Mouse (Mus musculus): ENCODE measurements around the gene Rrnad1. TPM values are rescaled to one million over a fixed set of nuclear protein-coding genes. Genes with fewer than 3 reads are reported as not detected.

Rrnad1 gene
- total RNA-seq, 2 experiments from 2014 or later = 12.4 to 16.3 TPM

GRCm38 (mm10) chr3:87884708-87885251 lies 45.7 kb downstream of the Rrnad1 start:
- peak; percentile 59 for DNase-seq

GRCm38 (mm10) chr3:87884291-87884690 lies 46.2 kb downstream of the Rrnad1 start:
- no peak for DNase-seq

GRCm38 (mm10) chr3:87877730-87878129 lies 52.8 kb downstream of the Rrnad1 start:
- peak; percentile 26 for DNase-seq

Other genes with a start within 250 kb of the Rrnad1 start
- under 1 TPM; 0.24 to 0.58 TPM for gene Lrrc71, start 182.1 kb downstream of the Rrnad1 start, total RNA-seq (2021)
- gene Ntrk1, start 135.6 kb downstream of the Rrnad1 start, total RNA-seq (2021) = 10 to 100 TPM; 11.6 to 23.6 TPM
- gene Insrr, start 133.8 kb downstream of the Rrnad1 start, total RNA-seq (2021) = 1 to 10 TPM in 1 of 2 experiments, under 1 TPM in 1; 0.99 to 2.7 TPM
- gene Pear1, start 106.4 kb downstream of the Rrnad1 start, total RNA-seq (2021) = 10 to 100 TPM; 29.7 to 30.9 TPM
- gene Sh2d2a, start 84.0 kb downstream of the Rrnad1 start, total RNA-seq (2021) = 1 to 10 TPM in 1 of 2 experiments, under 1 TPM in 1; 0.61 to 1.1 TPM
- 10 to 100 TPM; 49.9 to 54.9 TPM for gene Prcc, start 45.1 kb downstream of the Rrnad1 start, total RNA-seq (2021)
- gene Hdgf, start 24.4 kb downstream of the Rrnad1 start, total RNA-seq (2021) = 100 to 1,000 TPM; 161 to 162 TPM
- gene Mrpl24, start 11.2 kb downstream of the Rrnad1 start, total RNA-seq (2021) = 100 to 1,000 TPM; 104 to 123 TPM
- 10 to 100 TPM; 22.9 to 24.3 TPM for gene Isg20l2, start 403 bp downstream of the Rrnad1 start, total RNA-seq (2021)
- under 1 TPM; 0.48 to 0.76 TPM for gene Crabp2, start 17.9 kb upstream of the Rrnad1 start, total RNA-seq (2021)
- gene Nes, start 40.4 kb upstream of the Rrnad1 start, total RNA-seq (2021) = 10 to 100 TPM; 17.7 to 23.3 TPM
- 10 to 100 TPM; 18.7 to 20.0 TPM for gene Bcan, start 69.5 kb upstream of the Rrnad1 start, total RNA-seq (2021)
- gene Hapln2, start 96.9 kb upstream of the Rrnad1 start, total RNA-seq (2021) = not detected
- gene Gpatch4, start 112.4 kb upstream of the Rrnad1 start, total RNA-seq (2021) = 10 to 100 TPM; 12.1 to 12.4 TPM
- gene Naxe, start 127.8 kb upstream of the Rrnad1 start, total RNA-seq (2021) = 100 to 1,000 TPM; 140 to 150 TPM
- not detected for gene Ttc24, start 147.6 kb upstream of the Rrnad1 start, total RNA-seq (2021)
- gene Iqgap3, start 151.3 kb upstream of the Rrnad1 start, total RNA-seq (2021) = 10 to 100 TPM in 1 of 2 experiments, 1 to 10 TPM in 1; 6.9 to 11.5 TPM
- 10 to 100 TPM; 85.7 to 86.6 TPM for gene Mef2d, start 211.7 kb upstream of the Rrnad1 start, total RNA-seq (2021)